Mouse (Mus musculus) MEL-GATA-1-ER (cell line): ENCODE data around the gene Msto1.
"Not testable (repeated sequence)": the region's sequence is repeated elsewhere in the genome, so short reads cannot be mapped to it uniquely, and the experiment has no call there.

Experiments
- DNase-seq: peaks from one replicate; pipeline ENCODE4 v3.0.0-alpha.2; 2012; ENCODE audit warnings: low read depth; ENCODE audit errors: extremely low read depth

Gene Msto1

GRCm38 (mm10) chr3:88905209-88905608 is 8.6 kb downstream of the Msto1 start:
- DNase-seq: no peak

DNA sequence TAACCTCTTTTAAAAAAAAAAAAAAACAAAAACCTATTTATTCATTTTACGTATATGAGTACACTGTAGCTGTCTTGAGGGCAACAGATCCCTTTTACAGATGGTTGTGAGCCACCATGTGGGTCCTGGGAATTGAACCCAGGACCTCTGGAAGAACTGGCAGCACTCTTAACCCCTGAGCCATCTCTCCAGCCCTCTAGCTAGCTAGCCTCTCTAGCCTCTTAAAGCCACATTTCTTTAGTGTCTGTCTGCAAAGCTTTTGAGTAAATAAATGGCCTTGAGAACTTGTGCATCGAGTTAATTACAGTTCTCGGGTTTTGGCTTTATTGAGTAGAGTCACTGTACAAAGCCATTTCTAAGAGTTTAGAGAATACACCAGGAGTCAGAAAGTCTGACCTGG is 9.0 kb downstream of the Msto1 start:
- DNase-seq: no peak

- not testable (repeated sequence) for DNase-seq
These were observed 20.8 kb downstream of the Msto1 start for GRCm38 (mm10) chr3:88893011-88893410.

DNA sequence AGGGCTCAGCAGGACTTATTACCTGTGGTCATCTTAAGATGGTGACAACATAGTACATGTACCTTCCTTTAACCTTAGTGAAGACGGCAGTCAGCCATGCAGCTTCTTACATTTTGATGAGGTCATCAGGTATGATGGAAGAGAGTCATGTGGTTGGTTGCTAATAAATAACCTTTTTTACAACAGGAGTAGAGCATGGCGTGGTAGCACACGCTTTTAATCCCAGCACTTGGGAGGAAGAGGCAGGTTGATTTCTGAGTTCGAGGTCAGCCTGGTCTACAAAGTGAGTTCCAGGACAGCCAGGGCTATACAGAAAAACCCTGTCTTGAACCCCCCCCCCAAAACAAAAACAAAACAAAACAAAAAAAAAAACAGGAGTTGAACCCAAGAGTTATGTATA is 31.3 kb downstream of the Msto1 start:
- DNase-seq: not testable (repeated sequence)

GRCm38 (mm10) chr3:88868449-88868848 is 45.4 kb downstream of the Msto1 start:
- DNase-seq: not testable (repeated sequence)

DNA sequence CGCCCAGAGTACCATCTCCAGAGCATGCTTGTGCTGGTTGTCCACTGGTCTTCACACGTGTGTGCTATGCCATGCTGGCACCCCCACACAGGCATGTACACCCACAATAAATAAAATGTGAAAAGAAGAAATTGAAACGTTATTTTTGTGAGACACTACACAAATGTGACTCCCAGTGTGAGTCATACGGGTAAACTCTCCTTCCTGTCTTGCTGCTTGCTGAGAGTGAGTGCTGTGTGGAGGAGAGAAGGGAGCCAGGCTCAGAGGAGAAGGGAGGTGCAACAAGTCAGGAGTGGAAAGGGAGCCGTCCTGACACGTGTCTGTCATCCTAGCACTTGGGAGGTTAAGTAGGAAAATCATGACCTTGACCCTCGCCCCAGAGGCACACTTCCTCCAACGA is 46.6 kb downstream of the Msto1 start:
- DNase-seq: not testable (repeated sequence)

DNA sequence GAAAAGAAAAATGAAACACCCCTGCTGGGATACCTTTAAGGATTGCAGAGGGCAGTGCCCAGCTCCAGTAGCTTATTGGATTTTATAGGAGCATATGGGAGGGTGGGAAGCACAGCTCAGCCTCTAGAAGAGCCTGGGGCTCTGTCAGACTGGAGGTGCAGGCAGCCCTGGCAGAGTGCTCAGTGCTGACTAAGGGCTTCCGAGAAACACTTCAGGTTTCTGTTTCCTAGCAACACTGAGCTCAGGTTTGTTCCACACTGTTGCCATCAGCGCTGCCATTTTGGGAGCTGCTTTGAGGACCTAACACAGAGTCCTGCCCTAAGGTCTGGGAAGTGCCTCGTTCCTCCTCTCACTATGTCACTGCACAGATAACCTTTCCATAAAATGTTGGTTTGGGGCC is 47.1 kb downstream of the Msto1 start:
- DNase-seq: not testable (repeated sequence)

- DNase-seq: no peak
These were observed 51.7 kb downstream of the Msto1 start for GRCm38 (mm10) chr3:88862129-88862528.

DNA sequence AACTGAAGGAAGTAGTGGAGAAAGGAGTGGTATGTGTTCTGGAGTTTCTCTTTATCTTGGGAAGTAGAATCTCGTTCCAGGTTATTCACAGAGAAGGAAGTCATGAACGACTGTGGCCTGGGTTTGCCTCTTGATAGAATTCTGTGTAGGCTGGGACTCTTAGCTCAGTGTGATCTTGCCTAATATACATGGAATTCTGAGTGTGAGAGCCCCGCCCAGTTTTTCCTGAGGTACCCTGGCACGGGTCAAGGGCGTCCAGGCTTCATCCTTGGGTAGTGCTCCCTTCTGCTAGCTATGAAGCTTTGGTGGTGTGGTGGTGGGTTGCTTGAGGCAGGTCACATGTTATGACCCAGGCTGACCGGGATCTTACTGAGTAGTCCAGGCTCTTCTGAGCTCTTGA is 58.0 kb downstream of the Msto1 start:
- DNase-seq: no peak
